Comparison of ENCODE assay signal across 9 mouse cellular contexts in the genomic region with DNA sequence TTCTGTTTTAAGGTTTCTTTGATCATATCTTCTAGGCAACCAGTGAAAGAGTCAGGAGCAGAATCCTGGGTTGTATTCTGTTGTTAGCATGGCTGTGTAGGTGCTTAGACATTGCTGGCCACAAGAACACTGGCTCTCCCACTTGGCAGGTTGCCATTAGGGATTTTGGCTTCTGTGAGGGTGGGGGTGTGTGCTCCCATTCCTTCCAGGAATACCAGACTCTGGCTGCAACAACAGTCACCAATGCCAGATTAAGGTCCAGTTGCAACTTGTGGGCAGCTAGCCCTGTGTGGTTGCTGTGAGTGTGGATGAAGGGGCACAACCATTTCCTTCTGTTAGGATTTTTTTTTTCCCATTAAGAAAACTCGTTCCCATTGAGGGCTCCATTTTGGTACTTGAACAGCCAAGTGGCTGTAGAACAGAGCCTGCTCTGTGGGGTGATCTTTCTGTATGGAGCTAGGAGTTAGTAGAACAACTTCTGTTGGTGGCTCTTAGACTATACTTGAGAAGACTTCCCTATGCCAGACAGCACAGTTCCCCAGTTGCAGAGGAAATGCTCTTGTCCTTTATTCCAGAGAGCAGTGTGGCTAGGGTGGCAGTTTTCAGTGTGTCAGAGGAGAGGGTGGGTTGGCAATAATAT. TPM values are rescaled to one million over a fixed set of nuclear protein-coding genes. Genes with fewer than 3 reads are reported as not detected.
DNase-seq lines count a peak whose midpoint lies in the region; ATAC-seq lines count a peak whose summit lies in the region.
"Had no signal": no experiment of that assay in that cellular context is flagged by ENCODE, and none has a peak within 500 bp of the region (broad histone marks: within the 10 kb centered on the region; RNA-seq: fewer than 3 reads in every experiment).

No protein-coding gene starts in this region.

- peak; percentile 46 for DNase-seq in ovary, postnatal 36 days (ENCODE audit: low spot score)
- DNase-seq in ovary, postnatal 14 days (ENCODE audit: low spot score) = no peak
- DNase-seq in c-Kit-positive CD71-positive TER-119-positive erythroid progenitor cells, embryonic 14.5 days (ENCODE audit: low spot score) = no peak
- no peak for DNase-seq in layer of hippocampus, postnatal 25 days (ENCODE audit: extremely low spot score in 1 of 2, low spot score in 1 of 2)
- DNase-seq in frontal cortex, postnatal 10 days (ENCODE audit: low spot score in 2 of 2) = no peak

- no peak overlapping the region for H3K4me3 ChIP-seq in forebrain, embryonic 12.5 days (replicated peaks)
- H3K4me3 ChIP-seq in heart, embryonic 16.5 days (ENCODE audit: low read length) = no peak overlapping the region
- no peak overlapping the region for H3K4me3 ChIP-seq in lung, embryonic 15.5 days

- peak; percentile 23; the same call in 1 of the 2 replicates for ATAC-seq in forebrain, embryonic 12.5 days (ENCODE audit: low FRiP score)
- ATAC-seq in heart, embryonic 16.5 days (replicated peaks; ENCODE audit: extremely low read depth, insufficient read depth, low FRiP score) = peak; percentile 46
- no peak for ATAC-seq in lung, embryonic 15.5 days (ENCODE audit: borderline replicate concordance, extremely low read depth, low FRiP score, low TSS enrichment)

- no peak overlapping the region for H3K4me2 ChIP-seq in forebrain, embryonic 12.5 days
- 0 out of 2 replicates have a peak overlapping the region, but pooled peaks have one; percentile 10 for H3K4me2 ChIP-seq in heart, embryonic 16.5 days (ENCODE audit: low read depth, low read length)
- H3K4me2 ChIP-seq in lung, embryonic 15.5 days = no peak overlapping the region

- H3K27ac ChIP-seq in forebrain, embryonic 12.5 days = peak overlapping the region; percentile 73
- peak overlapping the region; percentile 71 for H3K27ac ChIP-seq in heart, embryonic 16.5 days (ENCODE audit: low read length)
- peak overlapping the region; percentile 51 for H3K27ac ChIP-seq in lung, embryonic 15.5 days

- no peaks in the 10 kb centered on the region for H3K9me3 ChIP-seq in forebrain, embryonic 12.5 days
- no peaks in the 10 kb centered on the region for H3K9me3 ChIP-seq in heart, embryonic 16.5 days (replicated peaks; ENCODE audit: control insufficient read depth, low read length)
- H3K9me3 ChIP-seq in lung, embryonic 15.5 days = no peaks in the 10 kb centered on the region

- peaks cover 22% of the 10 kb centered on the region for H3K4me1 ChIP-seq in forebrain, embryonic 12.5 days
- peaks cover 21% of the 10 kb centered on the region for H3K4me1 ChIP-seq in heart, embryonic 16.5 days (ENCODE audit: control insufficient read depth, insufficient read depth, low read length)
- peaks cover 18% of the 10 kb centered on the region for H3K4me1 ChIP-seq in lung, embryonic 15.5 days

- WGBS in forebrain, embryonic 12.5 days = 53% methylated on average over 1 of the region's 1 CpGs
- 39% methylated on average over 1 of the region's 1 CpGs for WGBS in heart, embryonic 16.5 days
- WGBS in lung, embryonic 15.5 days = 30% methylated on average over 1 of the region's 1 CpGs

- no peak overlapping the region for H3K9ac ChIP-seq in forebrain, embryonic 12.5 days
- H3K9ac ChIP-seq in heart, embryonic 16.5 days (ENCODE audit: low read length) = no peak overlapping the region
- no peak overlapping the region for H3K9ac ChIP-seq in lung, embryonic 15.5 days

- H3K36me3 ChIP-seq in forebrain, embryonic 12.5 days (replicated peaks) = peaks cover 19% of the 10 kb centered on the region
- H3K36me3 ChIP-seq in heart, embryonic 16.5 days (ENCODE audit: control insufficient read depth, insufficient read depth) = peaks cover 5% of the 10 kb centered on the region
- H3K36me3 ChIP-seq in lung, embryonic 15.5 days = peaks cover 13% of the 10 kb centered on the region

- no peaks in the 10 kb centered on the region for H3K27me3 ChIP-seq in forebrain, embryonic 12.5 days
- H3K27me3 ChIP-seq in heart, embryonic 16.5 days (ENCODE audit: control insufficient read depth, insufficient read depth, low read length) = no peaks in the 10 kb centered on the region
- no peaks in the 10 kb centered on the region for H3K27me3 ChIP-seq in lung, embryonic 15.5 days

RNA-seq across cellular contexts. Expression of a gene that starts 13.4 kb away (rescaled TPM):
- 226 and 228 TPM in 2 replicates for polyA plus RNA-seq in forebrain, embryonic 12.5 days (2016; fragmentation: Nextera tagmentation; extraction: Ambion mirVana)
- 155 and 161 TPM in 2 replicates for polyA plus RNA-seq in heart, embryonic 16.5 days (2015; fragmentation: Nextera tagmentation; extraction: Ambion mirVana)
- 287 and 293 TPM in 2 replicates for polyA plus RNA-seq in lung, embryonic 15.5 days (2015; fragmentation: Nextera tagmentation; extraction: Ambion mirVana)
- 100 to 1,000 TPM; 101 to 105 TPM for total RNA-seq in layer of hippocampus, postnatal 25 days (2021)

RNA-seq across cellular contexts. Expression of a gene that starts 24.5 kb away (rescaled TPM):
- polyA plus RNA-seq in forebrain, embryonic 12.5 days (2016; fragmentation: Nextera tagmentation; extraction: Ambion mirVana) = 0.10 and 0.37 TPM in 2 replicates
- polyA plus RNA-seq in heart, embryonic 16.5 days (2015; fragmentation: Nextera tagmentation; extraction: Ambion mirVana) = 0.19 TPM in 1 of 2 replicates, not detected in the other
- polyA plus RNA-seq in lung, embryonic 15.5 days (2015; fragmentation: Nextera tagmentation; extraction: Ambion mirVana) = 0.29 and 0.36 TPM in 2 replicates
- 1 to 10 TPM in 1 of 2 experiments, under 1 TPM in 1; 0.66 to 1.1 TPM for total RNA-seq in layer of hippocampus, postnatal 25 days (2021)
- total RNA-seq: neutrophil, adult 5-6 weeks had no signal

RNA-seq across cellular contexts. Expression of a gene that starts 27.7 kb away (rescaled TPM):
- 2.1 and 3.4 TPM in 2 replicates for polyA plus RNA-seq in forebrain, embryonic 12.5 days (2016; fragmentation: Nextera tagmentation; extraction: Ambion mirVana)
- 3.3 and 3.9 TPM in 2 replicates for polyA plus RNA-seq in heart, embryonic 16.5 days (2015; fragmentation: Nextera tagmentation; extraction: Ambion mirVana)
- 3.6 and 4.7 TPM in 2 replicates for polyA plus RNA-seq in lung, embryonic 15.5 days (2015; fragmentation: Nextera tagmentation; extraction: Ambion mirVana)
- not detected for total RNA-seq in layer of hippocampus, postnatal 25 days (2021)

RNA-seq across cellular contexts. Expression of a gene that starts 45.7 kb away (rescaled TPM):
- polyA plus RNA-seq in forebrain, embryonic 12.5 days (2016; fragmentation: Nextera tagmentation; extraction: Ambion mirVana) = 1,521 and 1,527 TPM in 2 replicates
- 344 and 353 TPM in 2 replicates for polyA plus RNA-seq in heart, embryonic 16.5 days (2015; fragmentation: Nextera tagmentation; extraction: Ambion mirVana)
- 860 and 895 TPM in 2 replicates for polyA plus RNA-seq in lung, embryonic 15.5 days (2015; fragmentation: Nextera tagmentation; extraction: Ambion mirVana)
- total RNA-seq in layer of hippocampus, postnatal 25 days (2021) = 100 to 1,000 TPM; 253 to 258 TPM

RNA-seq across cellular contexts. Expression of a gene that starts 46.3 kb away (rescaled TPM):
- 233 and 250 TPM in 2 replicates for polyA plus RNA-seq in forebrain, embryonic 12.5 days (2016; fragmentation: Nextera tagmentation; extraction: Ambion mirVana)
- polyA plus RNA-seq in heart, embryonic 16.5 days (2015; fragmentation: Nextera tagmentation; extraction: Ambion mirVana) = 70.4 and 81.2 TPM in 2 replicates
- polyA plus RNA-seq in lung, embryonic 15.5 days (2015; fragmentation: Nextera tagmentation; extraction: Ambion mirVana) = 115 and 117 TPM in 2 replicates
- total RNA-seq in layer of hippocampus, postnatal 25 days (2021) = 100 to 1,000 TPM; 180 to 183 TPM
